In the genomic region with DNA sequence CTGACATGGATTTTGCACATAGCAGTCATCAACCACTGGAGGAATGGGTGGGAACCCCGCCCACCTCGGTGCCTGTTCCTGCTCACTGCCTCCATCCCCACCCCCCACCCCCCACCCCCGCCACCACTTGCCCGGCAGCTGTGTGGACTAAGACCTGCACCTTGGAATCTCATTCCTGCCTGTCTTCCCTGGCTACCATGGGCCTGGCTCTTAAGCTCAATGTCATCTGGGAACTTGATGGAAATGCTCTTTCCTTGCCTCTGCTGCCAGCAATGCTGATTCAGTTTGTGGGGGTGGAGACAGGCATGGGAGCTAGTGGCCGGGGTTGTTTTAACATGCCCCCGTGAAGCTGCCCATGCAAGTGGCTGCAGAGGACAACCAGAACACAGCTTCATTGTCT, we compare ENCODE assay signal across 1 mouse cellular context.
TF ChIP-seq lines count a peak whose summit lies in the region.

No protein-coding gene starts in this region.

TF ChIP-seq in MEL, 35 proteins besides CTCF, POLR2A, EP300 and RAD21 (continued from another document):
- TF ChIP-seq TCF12 (IDR thresholded peaks at IDR 0.05; ENCODE audit: low read depth, low read length) (0 out of 2 replicates have a peak, but pooled peaks have one; percentile 1), MYC (IDR thresholded peaks at IDR 0.05; ENCODE audit: low read depth, low read length) (no peak), MYB (IDR thresholded peaks at IDR 0.05; ENCODE audit: low read depth, low read length) (no peak)
